Mouse (Mus musculus) lung, embryonic 14.5 days (tissue): Measurements from ENCODE around the gene Ephb4. TPM values are rescaled to one million over a fixed set of nuclear protein-coding genes. Genes with fewer than 3 reads are reported as not detected.

Experiments
- ATAC-seq: fragments of 200-750 bp; cut with Nextera tagmentation; 2 replicates; pipeline ENCODE4 v1.8.0; 2017; ENCODE audit warnings: mild to moderate bottlenecking, moderate TSS enrichment, moderate library complexity; ENCODE audit not compliant: insufficient read depth
- DNase-seq: peaks from one replicate; pipeline ENCODE4 v3.0.0-alpha.2; 2015
- H3K27ac ChIP-seq: fragments of 300-500 bp; sonication (generic); 2 replicates; pipeline ENCODE4 v1.5.1; 2014; ENCODE audit warnings: low read depth, mild to moderate bottlenecking, moderate library complexity
- H3K27me3 ChIP-seq: fragments of 300-500 bp; sonication (generic); 2 replicates; pipeline ENCODE4 v1.6.1; 2014; ENCODE audit warnings: low read length, control low read depth; ENCODE audit not compliant: insufficient read depth
- H3K36me3 ChIP-seq: fragments of 300-500 bp; sonication (generic); 2 replicates; pipeline ENCODE4 v1.6.1; 2014; ENCODE audit warnings: control low read depth; ENCODE audit not compliant: insufficient read depth
- H3K4me1 ChIP-seq: fragments of 300-500 bp; sonication (generic); 2 replicates; pipeline ENCODE4 v1.6.1; 2014; ENCODE audit warnings: antibody characterized with exemption, control low read depth; ENCODE audit not compliant: insufficient read depth
- H3K4me2 ChIP-seq: fragments of 300-500 bp; sonication (generic); 2 replicates; pipeline ENCODE4 v1.6.1; 2014; ENCODE audit warnings: mild to moderate bottlenecking
- H3K4me3 ChIP-seq: fragments of 300-500 bp; sonication (generic); 2 replicates; pipeline ENCODE4 v1.5.1; 2014; ENCODE audit warnings: low read depth, low read length
- H3K9ac ChIP-seq: fragments of 300-500 bp; sonication (generic); 2 replicates; pipeline ENCODE4 v1.6.1; 2014
- H3K9me3 ChIP-seq: fragments of 300-500 bp; sonication (generic); 2 replicates; pipeline ENCODE4 v1.6.1; 2016; ENCODE audit warnings: low read depth, low read length, control low read depth
- CTCF ChIP-seq: IDR thresholded peaks from 2 replicates; pipeline ENCODE4 v1.5.1; 2016; ENCODE audit warnings: antibody characterized with exemption, low read depth
- WGBS: fragments of 180-500 bp; shearing (Covaris S2); extraction: QIAGEN DNeasy Blood & Tissue Kit; methylation state at CpG from one replicate; pipeline ENCODE4 v1.1.7; 2014; 5-methylcytosine and 5-hydroxymethylcytosine counted together
- polyA plus RNA-seq: library from polyadenylated mRNA; unstranded; fragments of >200 nt; fragmentation: Nextera tagmentation; extraction: Ambion mirVana; gene quantifications from 2 replicates; pipeline ENCODE4 v1.2.1, GENCODE M21; 2014

Gene Ephb4
- polyA plus RNA-seq, 1 experiment from 2014 or later: 78.0 TPM

DNA sequence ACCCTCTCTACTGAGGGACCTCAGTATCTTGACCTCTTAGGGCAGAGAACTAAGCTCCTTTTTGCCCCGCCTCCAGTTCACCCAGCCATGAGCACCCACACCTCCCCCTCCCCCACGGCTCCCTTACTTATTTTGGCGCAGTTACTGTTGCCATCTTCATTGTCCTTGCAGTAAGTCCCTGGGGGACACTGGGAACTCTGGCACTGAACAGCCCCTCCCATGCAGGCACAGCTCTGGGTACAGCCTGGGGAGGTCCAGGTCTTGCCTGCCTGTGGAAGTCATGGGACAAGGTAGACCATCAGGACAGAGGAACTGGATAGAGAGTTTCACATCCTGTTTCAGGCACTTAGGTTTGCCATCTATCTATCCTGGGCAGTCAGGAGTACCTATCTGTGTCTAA is 60.2 kb downstream of the Ephb4 start:
- H3K27ac ChIP-seq: no peak overlapping the region
- H3K4me3 ChIP-seq: no peak overlapping the region
- no peak for TF ChIP-seq CTCF
- no peak overlapping the region for H3K4me2 ChIP-seq
- no peaks in the 10 kb centered on the region for H3K9me3 ChIP-seq
- ATAC-seq (no peak), DNase-seq (no peak)
- WGBS: 64% methylated on average over 3 of the region's 3 CpGs
- no peaks in the 10 kb centered on the region for H3K36me3 ChIP-seq
- H3K4me1 ChIP-seq: no peaks in the 10 kb centered on the region
- H3K27me3 ChIP-seq: no peaks in the 10 kb centered on the region
- no peak overlapping the region for H3K9ac ChIP-seq

DNA sequence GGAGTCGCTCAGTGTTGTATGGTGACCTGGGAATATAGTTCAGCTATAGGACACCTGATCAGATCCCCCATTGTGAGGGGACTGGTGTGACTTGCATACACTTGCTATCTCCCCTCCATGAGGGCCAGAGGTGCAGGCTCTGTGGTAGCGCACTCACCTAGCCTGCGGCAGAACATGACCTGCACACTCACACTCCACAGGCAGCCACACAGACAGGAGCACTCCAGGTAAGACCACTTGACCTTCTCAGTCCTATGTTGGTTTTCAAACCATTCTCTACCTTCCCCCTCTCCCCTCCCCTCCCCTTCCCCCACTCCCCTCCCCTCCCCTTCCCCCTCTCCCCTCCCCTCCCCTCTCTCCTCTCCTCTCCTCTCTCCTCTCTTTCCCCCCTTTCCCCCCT is 60.6 kb downstream of the Ephb4 start:
- Histone ChIP-seq H3K4me3 (no peak overlapping the region), H3K27me3 (no peaks in the 10 kb centered on the region), H3K27ac (no peak overlapping the region), H3K4me2 (no peak overlapping the region), H3K9ac (no peak overlapping the region), H3K36me3 (no peaks in the 10 kb centered on the region), H3K4me1 (no peaks in the 10 kb centered on the region), H3K9me3 (no peaks in the 10 kb centered on the region)
- WGBS: 61% methylated on average over 3 of the region's 3 CpGs
- no peak; the same call in 1 of the 2 replicates for ATAC-seq
- DNase-seq: no peak
- TF ChIP-seq CTCF: no peak

DNA sequence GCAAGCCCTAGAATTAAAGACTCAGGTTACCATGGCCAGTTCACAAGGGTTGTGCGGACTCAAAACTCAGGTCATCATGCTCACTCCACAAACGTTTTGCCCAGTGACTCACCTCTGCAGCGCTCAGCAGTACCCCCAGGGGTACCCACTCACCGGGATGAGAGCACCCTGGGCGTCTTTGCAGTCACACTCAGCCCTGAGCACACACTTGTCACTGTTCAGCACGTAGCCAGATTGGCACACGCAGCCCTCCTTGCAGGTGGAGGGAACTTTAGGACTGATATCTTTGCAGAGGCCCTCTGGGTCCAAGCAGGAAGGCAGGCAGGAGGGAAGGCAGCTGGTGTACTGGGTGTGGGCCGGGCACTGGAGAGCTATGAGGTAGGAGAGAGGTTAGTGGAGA is 61.3 kb downstream of the Ephb4 start:
- H3K4me2 ChIP-seq: no peak overlapping the region
- no peaks in the 10 kb centered on the region for H3K36me3 ChIP-seq
- ATAC-seq (no peak), DNase-seq (no peak)
- 48% methylated on average over 8 of the region's 8 CpGs for WGBS
- H3K4me1 ChIP-seq: no peaks in the 10 kb centered on the region
- TF ChIP-seq CTCF: no peak
- H3K9me3 ChIP-seq: no peaks in the 10 kb centered on the region
- no peaks in the 10 kb centered on the region for H3K27me3 ChIP-seq
- H3K4me3 ChIP-seq: no peak overlapping the region
- no peak overlapping the region for H3K27ac ChIP-seq
- H3K9ac ChIP-seq: no peak overlapping the region

DNA sequence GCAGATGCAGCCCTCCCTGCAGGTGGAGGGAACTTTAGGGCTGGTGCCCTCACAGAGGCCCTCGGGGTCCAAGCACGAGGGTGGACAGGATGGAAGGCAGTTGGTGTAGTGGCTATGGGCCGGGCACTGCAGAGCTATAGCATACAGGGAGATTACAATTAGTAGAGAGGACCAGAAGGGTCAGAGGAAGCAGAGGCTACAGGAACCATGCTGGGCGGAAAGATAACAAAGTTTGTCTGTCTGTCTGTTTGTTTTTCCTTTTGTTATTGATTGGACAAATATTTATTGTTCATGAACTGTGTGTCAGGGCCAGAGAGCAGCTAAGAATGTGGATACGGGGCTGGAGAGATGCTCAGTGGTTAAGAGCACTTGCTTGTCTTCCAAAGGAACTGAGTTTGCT is 64.3 kb downstream of the Ephb4 start:
- TF ChIP-seq CTCF: no peak
- Histone ChIP-seq H3K27ac (no peak overlapping the region), H3K9ac (no peak overlapping the region), H3K4me3 (no peak overlapping the region), H3K36me3 (no peaks in the 10 kb centered on the region), H3K9me3 (no peaks in the 10 kb centered on the region), H3K4me1 (no peaks in the 10 kb centered on the region), H3K27me3 (no peaks in the 10 kb centered on the region), H3K4me2 (no peak overlapping the region)
- ATAC-seq (no peak), DNase-seq (no peak)
- WGBS: 17% methylated on average over 5 of the region's 5 CpGs

DNA sequence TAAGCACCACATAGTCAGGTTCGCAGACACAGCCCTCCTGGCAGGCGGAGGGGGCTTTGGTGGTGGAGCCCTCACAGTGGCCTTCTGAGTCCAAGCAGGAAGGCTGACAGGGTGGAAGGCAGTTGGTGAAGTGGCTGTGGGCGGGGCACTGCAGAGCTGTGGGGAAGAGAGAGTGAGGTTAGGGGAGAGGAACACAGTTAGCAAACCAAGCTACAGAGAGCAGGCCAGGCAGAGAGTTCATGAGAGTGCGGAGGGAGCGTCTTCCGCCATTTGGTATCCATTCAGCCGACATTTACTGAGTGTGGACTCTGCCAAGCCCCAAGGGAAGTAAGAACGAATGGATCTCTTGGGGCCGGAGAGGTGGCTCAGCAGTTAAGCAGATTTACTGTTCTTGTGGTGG is 69.2 kb downstream of the Ephb4 start:
- peak; percentile 41 for DNase-seq
- 46% methylated on average over 9 of the region's 9 CpGs for WGBS

DNA sequence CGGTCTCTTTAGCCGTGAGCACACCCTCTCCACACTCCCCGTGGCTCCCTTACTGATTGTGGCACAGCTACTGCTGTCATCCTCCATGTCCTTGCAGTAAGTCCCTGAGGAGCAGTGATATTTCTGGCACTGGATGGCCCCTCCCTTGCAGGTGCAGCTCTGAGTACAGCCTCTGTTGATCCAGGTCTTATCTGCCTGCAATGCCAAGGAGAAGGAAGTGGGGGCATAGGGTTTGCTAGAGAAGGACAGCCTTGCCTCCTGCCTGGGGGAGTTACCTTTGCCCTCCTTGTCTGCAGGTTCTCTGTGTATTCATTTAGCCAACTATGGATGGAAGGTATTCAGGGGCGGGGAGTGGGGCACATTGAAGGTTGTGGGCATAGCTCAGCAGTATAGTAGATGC is 69.9 kb downstream of the Ephb4 start:
- ATAC-seq (no peak), DNase-seq (no peak)
- H3K36me3 ChIP-seq: no peaks in the 10 kb centered on the region
- WGBS: 71% methylated on average over 4 of the region's 4 CpGs
- H3K9ac ChIP-seq: no peak overlapping the region
- no peak overlapping the region for H3K4me3 ChIP-seq
- no peaks in the 10 kb centered on the region for H3K9me3 ChIP-seq
- no peak for TF ChIP-seq CTCF
- H3K4me1 ChIP-seq: no peaks in the 10 kb centered on the region
- H3K27me3 ChIP-seq: no peaks in the 10 kb centered on the region
- H3K4me2 ChIP-seq: no peak overlapping the region
- no peak overlapping the region for H3K27ac ChIP-seq

More for the DNA sequence above, 69.2 kb downstream of the Ephb4 start:
- no peak overlapping the region for H3K4me2 ChIP-seq
- TF ChIP-seq CTCF: no peak
- no peak overlapping the region for H3K27ac ChIP-seq
- H3K4me1 ChIP-seq: no peaks in the 10 kb centered on the region
- H3K9ac ChIP-seq: no peak overlapping the region
- H3K9me3 ChIP-seq: no peaks in the 10 kb centered on the region
- ATAC-seq: no peak
- H3K4me3 ChIP-seq: no peak overlapping the region
- H3K36me3 ChIP-seq: no peaks in the 10 kb centered on the region
- no peaks in the 10 kb centered on the region for H3K27me3 ChIP-seq

DNA sequence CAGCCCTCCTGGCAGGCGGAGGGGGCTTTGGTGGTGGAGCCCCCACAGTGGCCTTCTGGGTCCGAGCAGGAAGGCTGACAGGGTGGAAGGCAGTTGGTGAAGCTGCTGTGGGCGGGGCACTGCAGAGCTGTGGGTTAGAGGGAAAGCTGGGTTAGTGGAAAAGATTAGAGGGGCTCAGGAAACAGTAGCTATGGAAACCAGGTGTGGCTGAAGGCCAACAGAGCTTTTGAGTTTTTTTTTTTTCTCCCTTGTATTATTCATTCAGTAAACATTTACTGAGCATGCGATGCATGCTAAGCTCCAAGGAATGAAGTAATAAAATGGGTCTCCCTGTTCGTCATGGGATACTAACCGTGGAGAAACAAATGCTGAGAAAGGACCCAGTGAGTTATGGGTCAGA is 75.7 kb downstream of the Ephb4 start:
- WGBS: 39% methylated on average over 6 of the region's 6 CpGs
- peak; percentile 50 for DNase-seq

More for the DNA sequence above, 75.7 kb downstream of the Ephb4 start:
- no peak overlapping the region for H3K27ac ChIP-seq
- H3K36me3 ChIP-seq: no peaks in the 10 kb centered on the region
- no peak overlapping the region for H3K4me3 ChIP-seq
- H3K4me2 ChIP-seq: no peak overlapping the region
- no peaks in the 10 kb centered on the region for H3K9me3 ChIP-seq
- TF ChIP-seq CTCF: no peak
- H3K27me3 ChIP-seq: no peaks in the 10 kb centered on the region
- no peaks in the 10 kb centered on the region for H3K4me1 ChIP-seq
- no peak overlapping the region for H3K9ac ChIP-seq
- ATAC-seq: no peak

Other genes starting within 250 kb of the Ephb4 start
- gene Trim56, start 233.9 kb upstream of the Ephb4 start, polyA plus RNA-seq: 11.5 and 11.8 TPM in 2 replicates
- gene Muc3, start 200.8 kb upstream of the Ephb4 start, polyA plus RNA-seq: not detected in 2 replicates
- not detected in 2 replicates for gene Muc3a, start 137.7 kb upstream of the Ephb4 start, polyA plus RNA-seq
- gene Ache, start 62.6 kb upstream of the Ephb4 start, polyA plus RNA-seq: 0.93 and 1.3 TPM in 2 replicates
- 4.4 and 4.6 TPM in 2 replicates for gene Ufsp1, start 55.5 kb upstream of the Ephb4 start, polyA plus RNA-seq
- 137 and 141 TPM in 2 replicates for gene Srrt, start 42.4 kb upstream of the Ephb4 start, polyA plus RNA-seq
- gene Trip6, start 35.7 kb upstream of the Ephb4 start, polyA plus RNA-seq: 87.1 and 89.3 TPM in 2 replicates
- gene Slc12a9, start 16.5 kb upstream of the Ephb4 start, polyA plus RNA-seq: 9.7 and 10.2 TPM in 2 replicates
- 0.18 and 0.24 TPM in 2 replicates for gene Zan, start 127.0 kb downstream of the Ephb4 start, polyA plus RNA-seq
- 54.3 and 58.4 TPM in 2 replicates for gene Pop7, start 152.4 kb downstream of the Ephb4 start, polyA plus RNA-seq
- gene Gigyf1, start 168.4 kb downstream of the Ephb4 start, polyA plus RNA-seq: 11.1 and 11.6 TPM in 2 replicates
- gene Epo, start 183.1 kb downstream of the Ephb4 start, polyA plus RNA-seq: 0.37 and 0.38 TPM in 2 replicates
- 411 and 440 TPM in 2 replicates for gene Gnb2, start 183.4 kb downstream of the Ephb4 start, polyA plus RNA-seq
- 0.26 TPM in 1 of 2 replicates, not detected in the other for gene Actl6b, start 203.4 kb downstream of the Ephb4 start, polyA plus RNA-seq
- gene Tfr2, start 219.7 kb downstream of the Ephb4 start, polyA plus RNA-seq: 0.31 and 0.47 TPM in 2 replicates